Mouse (Mus musculus): ENCODE results near the gene Alkbh4.

DNA sequence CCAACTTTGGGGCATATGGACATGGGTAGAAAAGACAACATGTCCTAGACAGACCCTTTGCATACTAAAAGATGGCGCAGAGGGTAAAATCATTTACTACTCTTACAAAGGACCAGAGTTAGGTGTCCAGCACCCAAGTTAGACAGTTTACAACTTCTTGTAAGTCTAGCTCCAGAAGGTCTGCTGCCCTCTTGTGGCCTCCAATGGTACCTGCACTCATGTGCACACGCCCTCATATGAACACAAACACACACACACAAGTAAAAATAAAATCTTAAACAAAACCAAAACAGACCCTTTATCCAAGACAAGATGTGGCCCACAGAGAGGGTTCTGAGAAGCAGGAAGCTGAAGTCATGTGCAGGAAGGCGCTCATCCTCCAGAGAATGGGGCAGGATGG, 32.1 kb downstream of the Alkbh4 start:
- TF ChIP-seq CTCF (IDR thresholded peaks at IDR 0.05; ENCODE audit: control insufficient read depth, insufficient read depth, insufficient replicate concordance, low read depth, low read length) (peak; percentile 55; the same call in 1 of the 2 replicates), POLR2A (IDR thresholded peaks at IDR 0.05; ENCODE audit: control insufficient read depth, low read depth, low read length) (no peak)
